Mouse (Mus musculus) mature B cell (primary cell): Measurements from ENCODE around the gene Lif.

Experiments used
- in situ Hi-C: fragments of 300-500 bp; cut with MboI; formaldehyde crosslinking; loops from 2 replicates; pipeline ENCODE4 v1.14.3; 2019

The Lif gene

GRCm38 (mm10) chr11:4261188-4261494 lies 3.8 kb downstream of the Lif start:
- in situ Hi-C loops = no loop called here

GRCm38 (mm10) chr11:4261969-4262368 lies 4.6 kb downstream of the Lif start:
- in situ Hi-C loops = no loop called here

- in situ Hi-C loops = no loop called here
These were observed 5.5 kb downstream of the Lif start for GRCm38 (mm10) chr11:4262847-4263246.

- in situ Hi-C loops = no loop called here
These were observed 5.9 kb downstream of the Lif start for GRCm38 (mm10) chr11:4263296-4263695.

GRCm38 (mm10) chr11:4264066-4264465 lies 6.7 kb downstream of the Lif start:
- in situ Hi-C loops = no loop called here

- in situ Hi-C loops = no loop called here
These were observed 9.2 kb downstream of the Lif start for GRCm38 (mm10) chr11:4266271-4267201.

- in situ Hi-C loops = no loop called here
These were observed 9.8 kb downstream of the Lif start for GRCm38 (mm10) chr11:4267202-4267578.

- in situ Hi-C loops = no loop called here
These were observed 11.1 kb downstream of the Lif start for GRCm38 (mm10) chr11:4268500-4268899.

GRCm38 (mm10) chr11:4270744-4271459 lies 13.5 kb downstream of the Lif start:
- in situ Hi-C loops = no loop called here

GRCm38 (mm10) chr11:4271544-4271943 lies 14.2 kb downstream of the Lif start:
- in situ Hi-C loops = no loop called here

GRCm38 (mm10) chr11:4276411-4276861 lies 19.1 kb downstream of the Lif start:
- in situ Hi-C loops = no loop called here

GRCm38 (mm10) chr11:4279909-4280308 lies 22.6 kb downstream of the Lif start:
- in situ Hi-C loops = no loop called here

- in situ Hi-C loops = no loop called here
These were observed 24.5 kb downstream of the Lif start for GRCm38 (mm10) chr11:4281852-4282251.

GRCm38 (mm10) chr11:4283627-4284026 lies 26.3 kb downstream of the Lif start:
- in situ Hi-C loops = no loop called here

- in situ Hi-C loops = no loop called here
These were observed 31.9 kb downstream of the Lif start for GRCm38 (mm10) chr11:4289280-4289679.

GRCm38 (mm10) chr11:4291639-4292038 lies 34.3 kb downstream of the Lif start:
- in situ Hi-C loops = no loop called here

GRCm38 (mm10) chr11:4292224-4292887 lies 35.0 kb downstream of the Lif start:
- in situ Hi-C loops = no loop called here

- in situ Hi-C loops = no loop called here
These were observed 35.5 kb downstream of the Lif start for GRCm38 (mm10) chr11:4292888-4293247.

- in situ Hi-C loops = no loop called here
These were observed 36.1 kb downstream of the Lif start for GRCm38 (mm10) chr11:4293481-4293880.

GRCm38 (mm10) chr11:4294047-4294446 lies 36.7 kb downstream of the Lif start:
- in situ Hi-C loops = no loop called here

GRCm38 (mm10) chr11:4294495-4295351 lies 37.4 kb downstream of the Lif start:
- in situ Hi-C loops = no loop called here
